Mouse (Mus musculus): ENCODE measurements at regions not wholly inside any gene's neighbourhood (a gene's known extent, or its start where the extent isn't known, plus 50 kb on each side); places are given as distances from the start of the nearest gene placed in this dataset.

- H3K4me1 ChIP-seq (replicated peaks), result no peaks in the 10 kb centered on the region
- no peak overlapping the region for H3K9ac ChIP-seq
- H3K9me3 ChIP-seq (replicated peaks), result no peaks in the 10 kb centered on the region
- H3K27ac ChIP-seq (ENCODE audit: poor library complexity, severe bottlenecking), result no peak overlapping the region
- no peaks in the 10 kb centered on the region for H3K27me3 ChIP-seq (replicated peaks)
- H3K4me2 ChIP-seq, result no peak overlapping the region
- H3K36me3 ChIP-seq, result no peaks in the 10 kb centered on the region
- WGBS, result 90% methylated on average over 2 of the region's 2 CpGs
- no peak overlapping the region for H3K4me3 ChIP-seq
- no peak for ATAC-seq (ENCODE audit: insufficient number of reproducible peaks, low FRiP score)
Observed at GRCm38 (mm10) chr9:32847361-32847760, 211.3 kb downstream of the Ets1 start.

GRCm38 (mm10) chr9:32852282-32852681 lies 216.3 kb downstream of the Ets1 start:
- 68% methylated on average over 3 of the region's 3 CpGs for WGBS

GRCm38 (mm10) chr9:32863286-32863685 lies 227.3 kb downstream of the Ets1 start:
- WGBS, result 61% methylated on average over 5 of the region's 5 CpGs
- no peak for ATAC-seq (ENCODE audit: insufficient number of reproducible peaks, low FRiP score)
- Histone ChIP-seq H3K4me3 (no peak overlapping the region), H3K9ac (no peak overlapping the region), H3K36me3 (no peaks in the 10 kb centered on the region), H3K9me3 (replicated peaks) (no peaks in the 10 kb centered on the region), H3K4me1 (replicated peaks) (no peaks in the 10 kb centered on the region), H3K27ac (ENCODE audit: poor library complexity, severe bottlenecking) (no peak overlapping the region), H3K27me3 (replicated peaks) (no peaks in the 10 kb centered on the region), H3K4me2 (no peak overlapping the region)

More at GRCm38 (mm10) chr9:32852282-32852681, 216.3 kb downstream of the Ets1 start:
- Histone ChIP-seq H3K4me3 (no peak overlapping the region), H3K4me1 (replicated peaks) (no peaks in the 10 kb centered on the region), H3K27ac (ENCODE audit: poor library complexity, severe bottlenecking) (no peak overlapping the region), H3K27me3 (replicated peaks) (no peaks in the 10 kb centered on the region), H3K9ac (no peak overlapping the region), H3K9me3 (replicated peaks) (no peaks in the 10 kb centered on the region), H3K36me3 (no peaks in the 10 kb centered on the region), H3K4me2 (no peak overlapping the region)
- no peak for ATAC-seq (ENCODE audit: insufficient number of reproducible peaks, low FRiP score)

GRCm38 (mm10) chr9:32868936-32869335 lies 232.9 kb downstream of the Ets1 start:
- H3K27me3 ChIP-seq (replicated peaks), result no peaks in the 10 kb centered on the region
- no peak for ATAC-seq (ENCODE audit: insufficient number of reproducible peaks, low FRiP score)
- WGBS, result 81% methylated on average over 8 of the region's 8 CpGs

GRCm38 (mm10) chr9:32874306-32874875 lies 238.4 kb downstream of the Ets1 start:
- H3K36me3 ChIP-seq, result no peaks in the 10 kb centered on the region
- no peak overlapping the region for H3K9ac ChIP-seq
- no peak for ATAC-seq (ENCODE audit: insufficient number of reproducible peaks, low FRiP score)
- no peaks in the 10 kb centered on the region for H3K27me3 ChIP-seq (replicated peaks)
- no peak overlapping the region; the same call in 1 of the 2 replicates for H3K27ac ChIP-seq (ENCODE audit: poor library complexity, severe bottlenecking)
- H3K4me3 ChIP-seq, result no peak overlapping the region
- H3K4me2 ChIP-seq, result no peak overlapping the region
- peaks cover 17% of the 10 kb centered on the region for H3K4me1 ChIP-seq (replicated peaks)
- 43% methylated on average over 6 of the region's 6 CpGs for WGBS
- no peaks in the 10 kb centered on the region for H3K9me3 ChIP-seq (replicated peaks)

More at GRCm38 (mm10) chr9:32868936-32869335, 232.9 kb downstream of the Ets1 start:
- Histone ChIP-seq H3K9me3 (replicated peaks) (no peaks in the 10 kb centered on the region), H3K36me3 (no peaks in the 10 kb centered on the region), H3K4me3 (no peak overlapping the region), H3K27ac (ENCODE audit: poor library complexity, severe bottlenecking) (no peak overlapping the region), H3K4me1 (replicated peaks) (peaks cover 4% of the 10 kb centered on the region; the same call in 1 of the 2 replicates), H3K4me2 (no peak overlapping the region), H3K9ac (no peak overlapping the region)

GRCm38 (mm10) chr9:32882819-32883587 lies 247.0 kb downstream of the Ets1 start:
- ATAC-seq (ENCODE audit: insufficient number of reproducible peaks, low FRiP score), result no peak
- no peaks in the 10 kb centered on the region for H3K9me3 ChIP-seq (replicated peaks)
- no peaks in the 10 kb centered on the region for H3K36me3 ChIP-seq
- H3K9ac ChIP-seq, result no peak overlapping the region
- H3K4me2 ChIP-seq, result no peak overlapping the region
- WGBS, result 73% methylated on average over 7 of the region's 7 CpGs
- no peaks in the 10 kb centered on the region for H3K4me1 ChIP-seq (replicated peaks)
- no peak overlapping the region for H3K4me3 ChIP-seq
- H3K27me3 ChIP-seq (replicated peaks), result no peaks in the 10 kb centered on the region
- no peak overlapping the region for H3K27ac ChIP-seq (ENCODE audit: poor library complexity, severe bottlenecking)

GRCm38 (mm10) chr9:32886008-32886650 lies 250.1 kb downstream of the Ets1 start:
- no peak for ATAC-seq (ENCODE audit: insufficient number of reproducible peaks, low FRiP score)
- Histone ChIP-seq H3K27ac (ENCODE audit: poor library complexity, severe bottlenecking) (no peak overlapping the region), H3K27me3 (replicated peaks) (no peaks in the 10 kb centered on the region), H3K4me3 (no peak overlapping the region), H3K9me3 (replicated peaks) (no peaks in the 10 kb centered on the region), H3K36me3 (no peaks in the 10 kb centered on the region), H3K4me2 (no peak overlapping the region), H3K4me1 (replicated peaks) (no peaks in the 10 kb centered on the region), H3K9ac (no peak overlapping the region)
- 74% methylated on average over 6 of the region's 6 CpGs for WGBS

- no peak overlapping the region for H3K27ac ChIP-seq (ENCODE audit: poor library complexity, severe bottlenecking)
- WGBS, result 29% methylated on average over 4 of the region's 4 CpGs
- H3K4me3 ChIP-seq, result no peak overlapping the region
- no peaks in the 10 kb centered on the region for H3K27me3 ChIP-seq (replicated peaks)
- no peaks in the 10 kb centered on the region for H3K9me3 ChIP-seq (replicated peaks)
- no peak for ATAC-seq (ENCODE audit: insufficient number of reproducible peaks, low FRiP score)
- no peak overlapping the region for H3K9ac ChIP-seq
- H3K4me1 ChIP-seq (replicated peaks), result no peaks in the 10 kb centered on the region
- no peak overlapping the region for H3K4me2 ChIP-seq
- H3K36me3 ChIP-seq, result no peaks in the 10 kb centered on the region
Observed at GRCm38 (mm10) chr9:32899801-32900200, 263.8 kb downstream of the Ets1 start.

GRCm38 (mm10) chr9:32901287-32901686 lies 265.3 kb downstream of the Ets1 start:
- Histone ChIP-seq H3K27me3 (replicated peaks) (no peaks in the 10 kb centered on the region), H3K36me3 (no peaks in the 10 kb centered on the region), H3K27ac (ENCODE audit: poor library complexity, severe bottlenecking) (no peak overlapping the region), H3K9ac (no peak overlapping the region), H3K4me3 (no peak overlapping the region), H3K4me2 (no peak overlapping the region), H3K4me1 (replicated peaks) (peaks cover 4% of the 10 kb centered on the region; the same call in 1 of the 2 replicates), H3K9me3 (replicated peaks) (no peaks in the 10 kb centered on the region)
- peak; percentile 39; the same call in 1 of the 2 replicates for ATAC-seq (ENCODE audit: insufficient number of reproducible peaks, low FRiP score)
- WGBS, result 62% methylated on average over 4 of the region's 4 CpGs

GRCm38 (mm10) chr9:32906233-32906872 lies 270.3 kb downstream of the Ets1 start:
- peak overlapping the region; percentile 51 for H3K27ac ChIP-seq (ENCODE audit: poor library complexity, severe bottlenecking)
- no peak overlapping the region for H3K9ac ChIP-seq
- no peaks in the 10 kb centered on the region for H3K9me3 ChIP-seq (replicated peaks)
- H3K27me3 ChIP-seq (replicated peaks), result no peaks in the 10 kb centered on the region
- 16% methylated on average over 8 of the region's 8 CpGs for WGBS
- no peak overlapping the region for H3K4me3 ChIP-seq
- peak; percentile 63 for ATAC-seq (ENCODE audit: insufficient number of reproducible peaks, low FRiP score)
- H3K36me3 ChIP-seq, result no peaks in the 10 kb centered on the region
- peak overlapping the region; percentile 33 for H3K4me2 ChIP-seq
- H3K4me1 ChIP-seq (replicated peaks), result peaks cover 18% of the 10 kb centered on the region

- ATAC-seq (ENCODE audit: insufficient number of reproducible peaks, low FRiP score), result no peak
- Histone ChIP-seq H3K9me3 (replicated peaks) (no peaks in the 10 kb centered on the region), H3K4me3 (no peak overlapping the region), H3K27ac (ENCODE audit: poor library complexity, severe bottlenecking) (no peak overlapping the region), H3K4me1 (replicated peaks) (peaks cover 28% of the 10 kb centered on the region), H3K36me3 (no peaks in the 10 kb centered on the region), H3K9ac (no peak overlapping the region), H3K27me3 (replicated peaks) (no peaks in the 10 kb centered on the region), H3K4me2 (no peak overlapping the region)
- WGBS, result 40% methylated on average over 7 of the region's 7 CpGs
Observed at GRCm38 (mm10) chr9:32910641-32911040, 274.6 kb downstream of the Ets1 start.

Data from heart, embryonic 12.5 days (tissue).